In the genomic region with DNA sequence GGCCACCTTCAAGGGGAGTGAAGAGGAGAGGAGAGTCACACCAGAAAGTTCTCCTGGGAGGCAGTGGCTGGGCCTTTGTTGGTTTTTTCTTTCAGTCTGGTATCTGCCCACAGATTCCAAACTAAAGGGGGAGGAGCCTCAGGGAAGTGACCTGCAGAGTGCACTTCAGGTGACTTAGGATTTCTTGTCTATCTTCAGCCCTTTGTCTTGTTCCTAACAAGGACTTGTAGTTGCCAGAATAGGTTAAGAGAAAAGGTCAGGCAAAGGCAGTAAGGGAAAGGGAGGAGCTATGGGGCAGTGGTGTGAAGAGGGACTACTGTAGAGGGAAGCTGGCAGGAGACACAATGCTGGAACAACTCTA, we compare ENCODE assay signal across 10 mouse cellular contexts. TPM values are rescaled to one million over a fixed set of nuclear protein-coding genes. Genes with fewer than 3 reads are reported as not detected.
DNase-seq lines count a peak whose midpoint lies in the region; ATAC-seq lines count a peak whose summit lies in the region.
"Had no signal": no experiment of that assay in that cellular context is flagged by ENCODE, and none has a peak within 500 bp of the region (broad histone marks: within the 10 kb centered on the region; RNA-seq: fewer than 3 reads in every experiment).

No protein-coding gene starts in this region.

- H3K9me3 ChIP-seq in forebrain, embryonic 10.5 days: no peaks in the 10 kb centered on the region
- no peaks in the 10 kb centered on the region for H3K9me3 ChIP-seq in forebrain, embryonic 14.5 days (replicated peaks; ENCODE audit: control insufficient read depth, low read length)
- no peaks in the 10 kb centered on the region for H3K9me3 ChIP-seq in hindbrain, embryonic 10.5 days
- H3K9me3 ChIP-seq in hindbrain, embryonic 12.5 days (replicated peaks): no peaks in the 10 kb centered on the region
- H3K9me3 ChIP-seq in midbrain, embryonic 11.5 days (ENCODE audit: control insufficient read depth, low read length): no peaks in the 10 kb centered on the region
- H3K9me3 ChIP-seq in midbrain, embryonic 16.5 days (replicated peaks; ENCODE audit: control insufficient read depth, low read length, poor library complexity, severe bottlenecking): no peaks in the 10 kb centered on the region
- H3K9me3 ChIP-seq in stomach, embryonic 14.5 days (ENCODE audit: control insufficient read depth, low read depth, low read length): no peaks in the 10 kb centered on the region
- H3K9me3 ChIP-seq: megakaryocyte, embryonic 14.5 days had no signal

- no peak for DNase-seq in forebrain, embryonic 10.5 days (ENCODE audit: extremely low spot score, low spot score)
- DNase-seq in forebrain, embryonic 14.5 days (ENCODE audit: low spot score): no peak
- no peak for DNase-seq in hindbrain, embryonic 10.5 days (ENCODE audit: low spot score)
- peak; percentile 82 for DNase-seq in midbrain, embryonic 11.5 days (ENCODE audit: low spot score, missing footprints)
- DNase-seq in testis, postnatal 14 days (ENCODE audit: low spot score): no peak

- H3K4me1 ChIP-seq in forebrain, embryonic 10.5 days: peaks cover 25% of the 10 kb centered on the region
- no peaks in the 10 kb centered on the region for H3K4me1 ChIP-seq in forebrain, embryonic 14.5 days (ENCODE audit: control insufficient read depth, insufficient read depth, low read length)
- peaks cover 23% of the 10 kb centered on the region for H3K4me1 ChIP-seq in hindbrain, embryonic 10.5 days (replicated peaks)
- peaks cover 17% of the 10 kb centered on the region for H3K4me1 ChIP-seq in hindbrain, embryonic 12.5 days
- H3K4me1 ChIP-seq in midbrain, embryonic 11.5 days (ENCODE audit: control insufficient read depth, insufficient read depth, low read length): peaks cover 2% of the 10 kb centered on the region; the same call in 1 of the 2 replicates
- peaks cover 3% of the 10 kb centered on the region; the same call in 1 of the 2 replicates for H3K4me1 ChIP-seq in midbrain, embryonic 16.5 days (ENCODE audit: control insufficient read depth, insufficient read depth, low read length)
- peaks cover 13% of the 10 kb centered on the region for H3K4me1 ChIP-seq in stomach, embryonic 14.5 days (ENCODE audit: control insufficient read depth, insufficient read depth, low read length)

- no peak overlapping the region for H3K4me2 ChIP-seq in forebrain, embryonic 14.5 days (ENCODE audit: low read length)
- no peak overlapping the region for H3K4me2 ChIP-seq in hindbrain, embryonic 12.5 days (replicated peaks)
- no peak overlapping the region for H3K4me2 ChIP-seq in midbrain, embryonic 11.5 days
- no peak overlapping the region for H3K4me2 ChIP-seq in midbrain, embryonic 16.5 days (ENCODE audit: low read length)
- H3K4me2 ChIP-seq in stomach, embryonic 14.5 days (replicated peaks; ENCODE audit: low read depth, low read length): no peak overlapping the region

- no peak for ATAC-seq in forebrain, embryonic 14.5 days
- no peak for ATAC-seq in hindbrain, embryonic 12.5 days (ENCODE audit: low FRiP score)
- ATAC-seq in midbrain, embryonic 11.5 days (ENCODE audit: low FRiP score): no peak
- ATAC-seq in midbrain, embryonic 16.5 days: no peak
- no peak for ATAC-seq in stomach, embryonic 14.5 days (ENCODE audit: insufficient number of reproducible peaks, insufficient read depth, low FRiP score, low read depth)

- H3K36me3 ChIP-seq in forebrain, embryonic 10.5 days (replicated peaks): peaks cover 72% of the 10 kb centered on the region
- H3K36me3 ChIP-seq in forebrain, embryonic 14.5 days (ENCODE audit: control insufficient read depth, insufficient read depth, low read length): peaks cover 74% of the 10 kb centered on the region
- H3K36me3 ChIP-seq in hindbrain, embryonic 10.5 days: peaks cover 82% of the 10 kb centered on the region
- peaks cover 89% of the 10 kb centered on the region for H3K36me3 ChIP-seq in hindbrain, embryonic 12.5 days
- peaks cover 11% of the 10 kb centered on the region for H3K36me3 ChIP-seq in midbrain, embryonic 11.5 days (ENCODE audit: control insufficient read depth, insufficient read depth, low read length)
- peaks cover 48% of the 10 kb centered on the region for H3K36me3 ChIP-seq in midbrain, embryonic 16.5 days (ENCODE audit: control insufficient read depth, insufficient read depth, low read length)
- H3K36me3 ChIP-seq in stomach, embryonic 14.5 days (ENCODE audit: control insufficient read depth, insufficient read depth, low read length): peaks cover 56% of the 10 kb centered on the region

- no peak overlapping the region for H3K4me3 ChIP-seq in forebrain, embryonic 10.5 days
- H3K4me3 ChIP-seq in forebrain, embryonic 14.5 days (ENCODE audit: low read depth, low read length): no peak overlapping the region
- H3K4me3 ChIP-seq in hindbrain, embryonic 10.5 days: no peak overlapping the region
- H3K4me3 ChIP-seq in hindbrain, embryonic 12.5 days: no peak overlapping the region
- no peak overlapping the region for H3K4me3 ChIP-seq in midbrain, embryonic 11.5 days (ENCODE audit: low read depth, low read length)
- H3K4me3 ChIP-seq in midbrain, embryonic 16.5 days (ENCODE audit: low read depth, low read length): no peak overlapping the region
- H3K4me3 ChIP-seq in stomach, embryonic 14.5 days (ENCODE audit: low read depth, low read length): no peak overlapping the region
- H3K4me3 ChIP-seq: erythroblast, embryonic 14.5 days had no signal

- peak overlapping the region; percentile 68 for H3K27ac ChIP-seq in forebrain, embryonic 10.5 days
- H3K27ac ChIP-seq in forebrain, embryonic 14.5 days (ENCODE audit: low read depth, low read length): no peak overlapping the region
- H3K27ac ChIP-seq in hindbrain, embryonic 10.5 days: peak overlapping the region; percentile 80
- H3K27ac ChIP-seq in hindbrain, embryonic 12.5 days: no peak overlapping the region
- H3K27ac ChIP-seq in midbrain, embryonic 11.5 days (ENCODE audit: low read depth, low read length): no peak overlapping the region
- no peak overlapping the region for H3K27ac ChIP-seq in midbrain, embryonic 16.5 days (ENCODE audit: low read length)
- H3K27ac ChIP-seq in stomach, embryonic 14.5 days (ENCODE audit: low read length): peak overlapping the region; percentile 17; the same call in 1 of the 2 replicates

- H3K9ac ChIP-seq in forebrain, embryonic 14.5 days (ENCODE audit: low read length): no peak overlapping the region
- no peak overlapping the region for H3K9ac ChIP-seq in hindbrain, embryonic 12.5 days
- no peak overlapping the region for H3K9ac ChIP-seq in midbrain, embryonic 11.5 days (ENCODE audit: low read length)
- H3K9ac ChIP-seq in midbrain, embryonic 16.5 days (ENCODE audit: low read depth, low read length): no peak overlapping the region
- no peak overlapping the region for H3K9ac ChIP-seq in stomach, embryonic 14.5 days (replicated peaks; ENCODE audit: low read depth, low read length)

- H3K27me3 ChIP-seq in forebrain, embryonic 10.5 days (ENCODE audit: poor library complexity, severe bottlenecking): no peaks in the 10 kb centered on the region
- H3K27me3 ChIP-seq in forebrain, embryonic 14.5 days (replicated peaks; ENCODE audit: control insufficient read depth, insufficient read depth, low read length): no peaks in the 10 kb centered on the region
- H3K27me3 ChIP-seq in hindbrain, embryonic 10.5 days (ENCODE audit: insufficient read depth, poor library complexity, severe bottlenecking): no peaks in the 10 kb centered on the region
- no peaks in the 10 kb centered on the region for H3K27me3 ChIP-seq in hindbrain, embryonic 12.5 days
- no peaks in the 10 kb centered on the region for H3K27me3 ChIP-seq in midbrain, embryonic 11.5 days (ENCODE audit: control insufficient read depth, insufficient read depth, low read length)
- H3K27me3 ChIP-seq in midbrain, embryonic 16.5 days (ENCODE audit: control insufficient read depth, insufficient read depth, low read depth, low read length): no peaks in the 10 kb centered on the region
- H3K27me3 ChIP-seq in stomach, embryonic 14.5 days (ENCODE audit: control insufficient read depth, insufficient read depth, low read length): no peaks in the 10 kb centered on the region
- H3K27me3 ChIP-seq: megakaryocyte, embryonic 14.5 days had no signal

RNA-seq across cellular contexts. Expression of gene Pik3ip1, which starts 17.6 kb away (rescaled TPM):
- polyA plus RNA-seq in forebrain, embryonic 10.5 days (2016; fragmentation: Nextera tagmentation; extraction: Ambion mirVana): 5.6 and 6.2 TPM in 2 replicates
- polyA plus RNA-seq in forebrain, embryonic 14.5 days (2014; fragmentation: Nextera tagmentation; extraction: Ambion mirVana): 27.8 TPM in 2 replicates
- polyA plus RNA-seq in hindbrain, embryonic 10.5 days (2016; fragmentation: Nextera tagmentation; extraction: Ambion mirVana): 9.3 and 9.4 TPM in 2 replicates
- polyA plus RNA-seq in hindbrain, embryonic 12.5 days (2016; fragmentation: Nextera tagmentation; extraction: Ambion mirVana): 19.9 and 22.0 TPM in 2 replicates
- polyA plus RNA-seq in midbrain, embryonic 11.5 days (2014; fragmentation: Nextera tagmentation; extraction: Ambion mirVana): 10.5 and 12.1 TPM in 2 replicates
- 22.8 and 29.5 TPM in 2 replicates for polyA plus RNA-seq in midbrain, embryonic 16.5 days (2015; fragmentation: Nextera tagmentation; extraction: Ambion mirVana)
- 11.4 and 14.1 TPM in 2 replicates for polyA plus RNA-seq in stomach, embryonic 14.5 days (2014; fragmentation: Nextera tagmentation; extraction: Ambion mirVana)

RNA-seq across cellular contexts. Expression of gene Patz1, which starts 59.1 kb away (rescaled TPM):
- 96.7 and 111 TPM in 2 replicates for polyA plus RNA-seq in forebrain, embryonic 10.5 days (2016; fragmentation: Nextera tagmentation; extraction: Ambion mirVana)
- 61.7 and 62.0 TPM in 2 replicates for polyA plus RNA-seq in forebrain, embryonic 14.5 days (2014; fragmentation: Nextera tagmentation; extraction: Ambion mirVana)
- 106 and 116 TPM in 2 replicates for polyA plus RNA-seq in hindbrain, embryonic 10.5 days (2016; fragmentation: Nextera tagmentation; extraction: Ambion mirVana)
- polyA plus RNA-seq in hindbrain, embryonic 12.5 days (2016; fragmentation: Nextera tagmentation; extraction: Ambion mirVana): 115 and 119 TPM in 2 replicates
- 107 and 116 TPM in 2 replicates for polyA plus RNA-seq in midbrain, embryonic 11.5 days (2014; fragmentation: Nextera tagmentation; extraction: Ambion mirVana)
- 41.6 and 52.0 TPM in 2 replicates for polyA plus RNA-seq in midbrain, embryonic 16.5 days (2015; fragmentation: Nextera tagmentation; extraction: Ambion mirVana)
- polyA plus RNA-seq in stomach, embryonic 14.5 days (2014; fragmentation: Nextera tagmentation; extraction: Ambion mirVana): 48.1 and 51.1 TPM in 2 replicates

Comparison
In these comparisons a context has a peak if more than half of its experiments do, and no peak if none do; other contexts are left out.
1. H3K27ac ChIP-seq: peak in forebrain, embryonic 10.5 days (single experiment), hindbrain, embryonic 10.5 days (single experiment) and stomach, embryonic 14.5 days (single experiment); none in forebrain, embryonic 14.5 days (single experiment), hindbrain, embryonic 12.5 days (single experiment), midbrain, embryonic 11.5 days (single experiment) and midbrain, embryonic 16.5 days (single experiment).